Mouse (Mus musculus): ENCODE measurements around the gene Exoc4. TPM values are rescaled to one million over a fixed set of nuclear protein-coding genes. Genes with fewer than 3 reads are reported as not detected.

The Exoc4 gene
- polyA plus RNA-seq, 1 experiment from 2014 or later, result 41.1 TPM

GRCm38 (mm10) chr6:33323386-33323785 is 74.5 kb downstream of the Exoc4 start:
- no peaks in the 10 kb centered on the region for H3K27me3 ChIP-seq (replicated peaks)
- H3K4me2 ChIP-seq (replicated peaks), result no peak overlapping the region
- no peak for ATAC-seq (ENCODE audit: low FRiP score, low read depth)
- H3K36me3 ChIP-seq, result 0 out of 2 replicates have a peak, but pooled peaks cover 3% of the 10 kb centered on the region
- no peak overlapping the region for H3K9ac ChIP-seq
- H3K4me3 ChIP-seq, result no peak overlapping the region
- no peaks in the 10 kb centered on the region for H3K9me3 ChIP-seq
- no peaks in the 10 kb centered on the region for H3K4me1 ChIP-seq
- H3K27ac ChIP-seq, result no peak overlapping the region
- 93% methylated on average over 4 of the region's 4 CpGs for WGBS

- Histone ChIP-seq H3K4me2 (replicated peaks) (no peak overlapping the region), H3K9ac (no peak overlapping the region), H3K27ac (no peak overlapping the region), H3K36me3 (no peaks in the 10 kb centered on the region), H3K4me3 (no peak overlapping the region), H3K9me3 (no peaks in the 10 kb centered on the region), H3K4me1 (no peaks in the 10 kb centered on the region), H3K27me3 (replicated peaks) (no peaks in the 10 kb centered on the region)
- 81% methylated on average over 1 of the region's 1 CpGs for WGBS
- ATAC-seq (ENCODE audit: low FRiP score, low read depth), result no peak
Observed at GRCm38 (mm10) chr6:33328326-33328725, 79.4 kb downstream of the Exoc4 start.

GRCm38 (mm10) chr6:33347088-33347775 is 98.3 kb downstream of the Exoc4 start:
- H3K9ac ChIP-seq, result no peak overlapping the region
- 41% methylated on average over 1 of the region's 1 CpGs for WGBS

GRCm38 (mm10) chr6:33361613-33362012 is 112.7 kb downstream of the Exoc4 start:
- Histone ChIP-seq H3K36me3 (no peaks in the 10 kb centered on the region), H3K9me3 (no peaks in the 10 kb centered on the region), H3K9ac (no peak overlapping the region), H3K27ac (no peak overlapping the region), H3K4me2 (replicated peaks) (no peak overlapping the region), H3K27me3 (replicated peaks) (no peaks in the 10 kb centered on the region), H3K4me1 (no peaks in the 10 kb centered on the region), H3K4me3 (no peak overlapping the region)
- no peak for ATAC-seq (ENCODE audit: low FRiP score, low read depth)
- WGBS, result 89% methylated on average over 6 of the region's 6 CpGs

More at GRCm38 (mm10) chr6:33347088-33347775, 98.3 kb downstream of the Exoc4 start:
- ATAC-seq (ENCODE audit: low FRiP score, low read depth), result no peak
- Histone ChIP-seq H3K9me3 (no peaks in the 10 kb centered on the region), H3K36me3 (no peaks in the 10 kb centered on the region), H3K4me3 (no peak overlapping the region), H3K27ac (no peak overlapping the region), H3K4me1 (peaks cover 6% of the 10 kb centered on the region), H3K4me2 (replicated peaks) (no peak overlapping the region), H3K27me3 (replicated peaks) (no peaks in the 10 kb centered on the region)

GRCm38 (mm10) chr6:33380517-33380916 is 131.6 kb downstream of the Exoc4 start:
- Histone ChIP-seq H3K27me3 (replicated peaks) (no peaks in the 10 kb centered on the region), H3K27ac (no peak overlapping the region), H3K9me3 (no peaks in the 10 kb centered on the region), H3K36me3 (no peaks in the 10 kb centered on the region), H3K4me3 (no peak overlapping the region), H3K4me2 (replicated peaks) (no peak overlapping the region), H3K4me1 (no peaks in the 10 kb centered on the region), H3K9ac (no peak overlapping the region)
- 74% methylated on average over 3 of the region's 3 CpGs for WGBS
- ATAC-seq (ENCODE audit: low FRiP score, low read depth), result no peak

- no peak overlapping the region for H3K4me2 ChIP-seq (replicated peaks)
- H3K9ac ChIP-seq, result no peak overlapping the region
- no peaks in the 10 kb centered on the region for H3K36me3 ChIP-seq
- no peak overlapping the region for H3K27ac ChIP-seq
- H3K4me3 ChIP-seq, result no peak overlapping the region
- ATAC-seq (ENCODE audit: low FRiP score, low read depth), result no peak
- no peaks in the 10 kb centered on the region for H3K9me3 ChIP-seq
- WGBS, result 74% methylated on average over 3 of the region's 3 CpGs
- no peaks in the 10 kb centered on the region for H3K4me1 ChIP-seq
- no peaks in the 10 kb centered on the region for H3K27me3 ChIP-seq (replicated peaks)
Observed at GRCm38 (mm10) chr6:33382176-33382575, 133.3 kb downstream of the Exoc4 start.

- 84% methylated on average over 2 of the region's 2 CpGs for WGBS
- Histone ChIP-seq H3K4me3 (no peak overlapping the region), H3K4me2 (replicated peaks) (no peak overlapping the region), H3K4me1 (no peaks in the 10 kb centered on the region), H3K27me3 (replicated peaks) (no peaks in the 10 kb centered on the region), H3K27ac (no peak overlapping the region), H3K9ac (no peak overlapping the region), H3K9me3 (no peaks in the 10 kb centered on the region), H3K36me3 (no peaks in the 10 kb centered on the region)
- ATAC-seq (ENCODE audit: low FRiP score, low read depth), result no peak
Observed at GRCm38 (mm10) chr6:33392020-33392419, 143.1 kb downstream of the Exoc4 start.

- no peak overlapping the region for H3K4me3 ChIP-seq
- H3K9me3 ChIP-seq, result no peaks in the 10 kb centered on the region
- no peak overlapping the region for H3K27ac ChIP-seq
- H3K9ac ChIP-seq, result no peak overlapping the region
- WGBS, result 67% methylated on average over 1 of the region's 1 CpGs
- no peaks in the 10 kb centered on the region for H3K27me3 ChIP-seq (replicated peaks)
- H3K4me2 ChIP-seq (replicated peaks), result no peak overlapping the region
- H3K4me1 ChIP-seq, result no peaks in the 10 kb centered on the region
- no peaks in the 10 kb centered on the region for H3K36me3 ChIP-seq
- no peak for ATAC-seq (ENCODE audit: low FRiP score, low read depth)
Observed at GRCm38 (mm10) chr6:33399491-33399890, 150.6 kb downstream of the Exoc4 start.

- no peak for ATAC-seq (ENCODE audit: low FRiP score, low read depth)
- WGBS, result 93% methylated on average over 2 of the region's 2 CpGs
- H3K36me3 ChIP-seq, result no peaks in the 10 kb centered on the region
- H3K4me3 ChIP-seq, result no peak overlapping the region
- H3K9me3 ChIP-seq, result no peaks in the 10 kb centered on the region
- no peak overlapping the region for H3K27ac ChIP-seq
- H3K9ac ChIP-seq, result no peak overlapping the region
- H3K4me2 ChIP-seq (replicated peaks), result no peak overlapping the region
- no peaks in the 10 kb centered on the region for H3K4me1 ChIP-seq
- H3K27me3 ChIP-seq (replicated peaks), result no peaks in the 10 kb centered on the region
Observed at GRCm38 (mm10) chr6:33401161-33401560, 152.3 kb downstream of the Exoc4 start.

DNA sequence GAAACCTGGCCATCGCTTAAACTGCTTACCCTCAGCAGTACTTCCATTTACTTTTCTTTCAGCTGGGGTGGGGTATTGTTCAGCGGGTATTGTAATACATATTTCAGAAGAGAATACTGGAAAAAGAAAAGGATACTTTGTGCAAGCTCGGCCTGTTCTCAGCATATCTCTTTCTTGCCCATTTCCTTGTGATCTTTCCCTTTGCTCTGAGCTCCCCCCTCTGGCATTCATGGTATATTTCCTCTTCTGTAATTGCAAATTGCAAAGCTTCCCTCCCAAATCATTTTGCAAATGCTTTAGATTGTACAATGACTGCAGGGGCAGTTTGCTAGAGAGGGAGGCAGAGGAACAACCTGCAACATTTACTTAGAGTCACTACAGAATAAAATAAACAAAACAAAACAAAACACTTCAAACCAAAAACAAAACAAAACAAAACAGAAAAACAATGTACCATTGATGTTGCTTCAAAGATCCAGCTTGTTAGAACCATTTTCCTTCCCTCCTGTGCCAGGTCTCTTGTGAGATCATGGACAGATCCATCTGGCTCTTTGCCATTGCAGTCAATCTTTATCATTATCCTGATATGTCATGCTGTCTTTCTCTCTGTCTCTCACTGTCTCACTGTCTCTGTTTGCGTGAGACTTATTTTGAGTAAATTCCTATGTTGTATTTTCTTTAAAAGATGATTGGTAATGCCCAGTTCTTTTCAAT is 156.8 kb downstream of the Exoc4 start:
- Histone ChIP-seq H3K27ac (no peak overlapping the region), H3K9ac (no peak overlapping the region), H3K4me2 (replicated peaks) (no peak overlapping the region), H3K27me3 (replicated peaks) (no peaks in the 10 kb centered on the region), H3K9me3 (no peaks in the 10 kb centered on the region), H3K4me3 (no peak overlapping the region), H3K36me3 (no peaks in the 10 kb centered on the region), H3K4me1 (no peaks in the 10 kb centered on the region)
- no peak for ATAC-seq (ENCODE audit: low FRiP score, low read depth)
- WGBS, result 76% methylated on average over 4 of the region's 4 CpGs

GRCm38 (mm10) chr6:33409586-33409985 is 160.7 kb downstream of the Exoc4 start:
- Histone ChIP-seq H3K27ac (no peak overlapping the region), H3K9me3 (no peaks in the 10 kb centered on the region), H3K4me2 (replicated peaks) (no peak overlapping the region), H3K4me1 (no peaks in the 10 kb centered on the region), H3K9ac (no peak overlapping the region), H3K27me3 (replicated peaks) (no peaks in the 10 kb centered on the region), H3K36me3 (no peaks in the 10 kb centered on the region), H3K4me3 (no peak overlapping the region)
- 81% methylated on average over 3 of the region's 3 CpGs for WGBS
- ATAC-seq (ENCODE audit: low FRiP score, low read depth), result no peak

DNA sequence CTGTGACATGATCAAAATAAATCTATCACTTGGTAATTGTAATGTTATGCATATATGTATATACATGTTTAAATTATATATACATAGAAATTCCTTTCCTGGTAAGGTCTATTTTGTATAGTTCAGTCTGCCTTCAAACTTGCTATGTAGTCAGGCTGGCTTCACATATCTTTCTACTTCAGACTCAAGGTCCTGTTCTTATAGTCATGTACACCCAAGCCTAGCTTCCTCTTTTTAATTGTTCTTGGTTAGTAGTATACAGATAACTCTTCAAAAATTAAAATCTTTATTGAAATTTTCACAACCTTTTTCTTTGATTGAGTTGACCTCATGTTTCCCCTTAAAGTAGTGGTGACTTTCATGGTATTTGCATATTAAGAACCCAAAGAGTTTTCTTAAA is 176.1 kb downstream of the Exoc4 start:
- H3K4me2 ChIP-seq (replicated peaks), result no peak overlapping the region
- no peaks in the 10 kb centered on the region for H3K27me3 ChIP-seq (replicated peaks)
- no peak for ATAC-seq (ENCODE audit: low FRiP score, low read depth)
- no peak overlapping the region for H3K27ac ChIP-seq
- H3K4me3 ChIP-seq, result no peak overlapping the region
- no peaks in the 10 kb centered on the region for H3K4me1 ChIP-seq
- no peaks in the 10 kb centered on the region for H3K9me3 ChIP-seq
- H3K9ac ChIP-seq, result no peak overlapping the region
- H3K36me3 ChIP-seq, result no peaks in the 10 kb centered on the region
